Comparison of ENCODE assay signal across 10 mouse cellular contexts in genomic region chr1:62820170-62820569, GRCm38 (mm10).
DNase-seq lines count a peak whose midpoint lies in the region; ATAC-seq and TF ChIP-seq lines count a peak whose summit lies in the region.
"Had no signal": no experiment of that assay in that cellular context is flagged by ENCODE, and none has a peak within 500 bp of the region (broad histone marks: within the 10 kb centered on the region; RNA-seq: fewer than 3 reads in every experiment).

No protein-coding gene starts in this region.

- no peaks in the 10 kb centered on the region for H3K36me3 ChIP-seq in G1E (replicated peaks)
- no peaks in the 10 kb centered on the region for H3K36me3 ChIP-seq in midbrain, embryonic 10.5 days
- H3K36me3 ChIP-seq: forebrain, embryonic 15.5 days had no signal

- intact Hi-C loops in gastrocnemius, adult 2 months (cut with DNase I) = no loop called here

- no peaks in the 10 kb centered on the region for H3K9me3 ChIP-seq in G1E (replicated peaks)
- H3K9me3 ChIP-seq in midbrain, embryonic 10.5 days (replicated peaks) = no peaks in the 10 kb centered on the region
- H3K9me3 ChIP-seq: forebrain, embryonic 15.5 days had no signal

- H3K4me3 ChIP-seq in gastrocnemius, adult 2 months = no peak overlapping the region
- H3K4me3 ChIP-seq in G1E (ENCODE audit: low read depth, low read length) = no peak overlapping the region
- no peak overlapping the region for H3K4me3 ChIP-seq in midbrain, embryonic 10.5 days
- H3K4me3 ChIP-seq: forebrain, embryonic 15.5 days had no signal

- peak; percentile 42 for TF ChIP-seq CTCF in gastrocnemius, adult 2 months (IDR thresholded peaks at IDR 0.05)
- TF ChIP-seq CTCF in G1E (IDR thresholded peaks at IDR 0.05; ENCODE audit: low read depth, low read length) = peak; percentile 9; the same call in 1 of the 2 replicates

- H3K27me3 ChIP-seq in G1E (ENCODE audit: insufficient read depth, low read length) = peaks cover 21% of the 10 kb centered on the region
- H3K27me3 ChIP-seq in midbrain, embryonic 10.5 days (ENCODE audit: low read depth, poor library complexity, severe bottlenecking) = no peaks in the 10 kb centered on the region
- H3K27me3 ChIP-seq: forebrain, embryonic 15.5 days had no signal

- 79% methylated on average over 3 of the region's 3 CpGs for WGBS in midbrain, embryonic 10.5 days

- no peak for ATAC-seq in G1E (ENCODE audit: extremely low read depth, insufficient number of reproducible peaks, low FRiP score, poor library complexity, severe bottlenecking)
- peak; percentile 54; the same call in 1 of the 2 replicates for ATAC-seq in megakaryocyte, adult 5-6 weeks (ENCODE audit: poor library complexity, severe bottlenecking)
- ATAC-seq: forebrain, embryonic 15.5 days had no signal

- no peak for DNase-seq in gastrocnemius, adult 2 months
- DNase-seq in gastrocnemius, postnatal 10 days = no peak
- peak; percentile 34 for DNase-seq in lung, postnatal 10 days
- DNase-seq in lung, postnatal 4 days = no peak
- DNase-seq in G1E (ENCODE audit: low spot score) = no peak
- no peak for DNase-seq in thymus, postnatal 0 days (ENCODE audit: low spot score)
- no peak for DNase-seq in midbrain, embryonic 10.5 days (ENCODE audit: low spot score)
- DNase-seq: cerebellum, adult 8-10 months had no signal

- no peak overlapping the region for H3K27ac ChIP-seq in gastrocnemius, adult 2 months
- H3K27ac ChIP-seq in midbrain, embryonic 10.5 days (replicated peaks) = no peak overlapping the region
- H3K27ac ChIP-seq: forebrain, embryonic 15.5 days had no signal

- H3K4me1 ChIP-seq in G1E (ENCODE audit: insufficient read depth, low read depth, low read length) = no peaks in the 10 kb centered on the region
- peaks cover 18% of the 10 kb centered on the region for H3K4me1 ChIP-seq in midbrain, embryonic 10.5 days
- H3K4me1 ChIP-seq: forebrain, embryonic 15.5 days had no signal
